Mouse (Mus musculus): ENCODE data around the gene Trpm3. TPM values are rescaled to one million over a fixed set of nuclear protein-coding genes. Genes with fewer than 3 reads are reported as not detected.

The Trpm3 gene
- polyA plus RNA-seq, 1 experiment, result 1.2 TPM

DNA sequence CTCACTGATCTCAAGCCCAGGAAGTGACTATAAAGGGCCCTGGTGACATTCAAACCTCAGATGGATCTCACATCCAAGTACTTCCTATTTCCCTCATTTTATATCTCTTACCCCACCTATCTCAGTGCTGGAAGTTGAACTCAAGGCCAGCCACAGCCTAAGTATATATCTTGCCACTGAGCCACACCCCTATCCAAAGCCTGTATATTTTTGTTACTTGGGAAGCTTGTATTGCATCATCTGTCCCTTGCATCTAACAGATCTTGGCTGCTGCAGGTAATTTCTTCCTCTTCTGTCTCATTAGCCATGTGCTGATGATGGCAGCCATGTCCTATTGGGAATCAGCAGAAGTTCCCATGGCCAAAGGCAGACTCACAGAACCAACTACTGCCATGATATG lies 904.9 kb downstream of the Trpm3 start:
- no peaks in the 10 kb centered on the region for H3K36me3 ChIP-seq (ENCODE audit: control insufficient read depth, insufficient read depth, low read length)
- no peak for TF ChIP-seq POLR2A (IDR thresholded peaks at IDR 0.05; ENCODE audit: control insufficient read depth, low read depth, low read length)
- TF ChIP-seq CTCF (IDR thresholded peaks at IDR 0.05; ENCODE audit: control insufficient read depth, insufficient read depth, insufficient replicate concordance, low read depth, low read length), result no peak
- no peaks in the 10 kb centered on the region for H3K27me3 ChIP-seq (ENCODE audit: control insufficient read depth, insufficient read depth, low read length)
- H3K4me1 ChIP-seq (ENCODE audit: control insufficient read depth, insufficient read depth, low read length), result no peaks in the 10 kb centered on the region
- no peak overlapping the region for H3K4me3 ChIP-seq (ENCODE audit: control insufficient read depth, low read depth, low read length)
- H3K27ac ChIP-seq (ENCODE audit: control insufficient read depth, insufficient read depth, low read depth, low read length), result no peak overlapping the region
